Mouse (Mus musculus) embryo, embryonic 10 days (tissue): Measurements from ENCODE around the gene Hepacam.

Experiments used
- DNase-seq: peaks from one replicate; pipeline ENCODE4 v3.0.0-alpha.2; 2015; ENCODE audit warnings: low spot score

The Hepacam gene

DNA sequence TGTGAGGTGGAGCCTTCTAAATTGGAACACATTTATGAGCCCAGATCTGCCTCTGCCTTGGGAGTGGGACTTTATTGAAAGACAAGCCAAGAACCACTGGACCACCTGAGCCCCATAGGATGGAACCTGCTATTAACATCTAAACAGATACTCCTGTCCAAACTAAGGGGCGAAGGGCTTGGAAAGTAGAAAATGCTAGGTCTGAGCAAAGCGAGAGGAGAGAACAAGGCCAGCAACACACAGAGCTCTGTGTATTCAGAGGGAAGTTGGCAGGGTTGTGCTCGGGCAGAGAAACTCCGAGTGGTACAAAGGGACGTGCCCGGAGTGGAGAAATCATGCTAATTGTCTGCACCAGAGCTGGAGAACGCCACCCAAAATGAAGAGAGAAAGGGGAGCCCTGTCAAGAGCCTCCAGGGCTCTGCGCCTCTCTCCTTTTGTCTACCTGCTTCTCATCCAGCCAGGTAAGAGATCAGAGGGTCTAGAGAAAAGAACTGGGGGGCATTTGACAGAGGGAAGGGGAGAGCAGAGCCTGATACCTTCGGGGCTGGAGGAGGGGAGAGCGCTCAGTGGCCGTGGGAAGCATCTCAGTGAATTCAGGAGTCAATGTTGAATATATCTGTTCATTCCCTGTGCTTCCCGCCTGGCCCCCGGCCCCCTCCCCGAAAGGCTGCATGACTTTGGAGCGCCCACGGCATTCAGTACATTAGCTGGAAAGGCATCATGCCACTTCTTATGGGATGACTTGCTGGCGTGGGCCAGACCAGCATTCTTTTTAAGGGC, at the start of gene Hepacam:
Gene Hepacam (plus strand): TSS at position 51 of the 780 bp plus-strand sequence.
- DNase-seq = no peak

DNA sequence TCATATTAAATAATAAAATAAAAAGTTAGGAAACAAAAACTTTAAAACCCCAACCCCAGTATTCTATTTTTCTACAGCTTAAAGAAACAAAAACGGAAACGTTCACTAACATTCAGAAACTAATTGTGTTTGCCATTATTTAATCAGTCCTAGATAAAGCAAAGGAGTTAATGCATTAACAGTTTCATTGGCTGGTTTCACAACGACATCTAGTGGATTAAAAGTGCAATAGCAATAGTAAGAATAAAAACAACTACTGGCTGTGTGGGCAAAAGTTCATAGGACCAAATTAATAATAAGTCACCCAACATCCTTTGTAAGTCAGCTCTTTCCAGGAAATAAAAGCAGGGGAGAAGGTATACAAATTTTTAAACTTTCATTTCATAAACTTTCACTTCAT, 37.7 kb upstream of the Hepacam start:
- DNase-seq = no peak

- DNase-seq = no peak
These were observed 21.7 kb upstream of the Hepacam start for GRCm38 (mm10) chr9:37345406-37345805.

- DNase-seq = peak; percentile 42
These were observed 19.8 kb upstream of the Hepacam start for GRCm38 (mm10) chr9:37347184-37347987.

- DNase-seq = peak; percentile 97
These were observed 19.0 kb upstream of the Hepacam start, which contains the start of gene Ccdc15 for GRCm38 (mm10) chr9:37347988-37348642. TSS of gene Ccdc15 (minus strand) at chr9:37348432.

DNA sequence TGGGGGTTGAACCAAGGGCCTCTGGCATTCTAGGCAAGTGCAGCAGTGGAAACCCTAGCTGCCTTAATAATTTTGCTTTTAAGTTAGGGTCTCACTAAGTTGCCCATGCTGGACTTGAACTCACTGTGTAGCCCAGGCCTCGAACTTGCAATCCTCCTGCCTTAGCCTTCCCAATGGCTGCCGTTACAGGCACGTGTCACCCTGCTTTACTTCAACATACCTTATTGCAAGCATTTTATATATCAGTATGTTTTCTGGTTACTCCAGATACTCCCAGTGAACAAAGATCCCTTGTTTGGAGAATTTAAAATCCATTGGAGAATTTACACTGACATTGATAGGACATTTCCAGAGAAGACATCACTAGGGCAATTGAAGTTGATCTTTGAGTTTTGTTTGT, 18.1 kb upstream of the Hepacam start:
- no peak for DNase-seq

- DNase-seq = no peak
These were observed 15.9 kb upstream of the Hepacam start for GRCm38 (mm10) chr9:37351266-37351665.

GRCm38 (mm10) chr9:37354485-37354884, 12.7 kb upstream of the Hepacam start:
- DNase-seq = no peak

GRCm38 (mm10) chr9:37358713-37359330, 8.3 kb upstream of the Hepacam start:
- DNase-seq = no peak

DNA sequence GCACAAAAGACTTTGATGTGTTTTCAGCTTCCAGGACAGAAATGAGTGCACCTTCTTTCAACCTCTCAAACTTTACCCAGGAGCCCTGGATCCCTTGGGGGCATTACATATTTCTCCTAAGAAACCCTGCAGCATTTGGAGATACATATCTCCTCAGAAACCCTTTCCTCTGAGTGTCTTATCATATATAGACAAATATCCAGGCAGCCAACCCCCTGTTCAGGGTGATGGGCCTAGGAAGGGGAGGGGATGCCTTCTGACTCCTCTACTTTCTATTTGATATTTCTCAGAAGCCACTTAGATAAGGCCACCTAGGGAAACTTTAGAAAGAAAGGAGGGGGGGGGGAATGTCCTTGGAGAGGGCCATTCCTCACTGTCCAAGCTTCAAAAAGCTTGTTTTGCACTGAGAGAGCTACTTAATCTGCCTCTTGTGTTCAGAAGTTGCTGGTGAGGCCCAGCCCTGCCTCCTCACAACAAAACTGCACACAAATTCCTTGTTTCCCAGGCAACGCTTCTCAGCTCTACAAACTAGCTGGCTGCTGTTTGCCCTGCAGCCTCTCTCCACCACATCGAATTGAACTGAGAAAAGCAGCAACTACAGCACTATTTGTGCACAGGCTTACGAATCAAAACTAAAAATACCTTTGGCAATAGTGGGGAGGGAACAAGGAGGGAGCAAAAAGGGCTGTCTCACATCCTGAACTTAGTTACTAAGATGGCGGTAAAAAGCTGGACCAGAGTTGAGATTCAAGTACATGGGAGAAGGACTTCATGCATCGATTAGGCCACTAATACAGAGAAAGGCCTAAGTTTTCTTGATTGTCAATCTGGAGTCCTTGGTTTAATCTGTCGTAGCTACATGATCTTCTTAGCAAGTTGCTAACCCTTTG, 7.6 kb upstream of the Hepacam start:
- peak; percentile 90 for DNase-seq

GRCm38 (mm10) chr9:37362084-37362483, 5.1 kb upstream of the Hepacam start:
- no peak for DNase-seq

- DNase-seq = no peak
These were observed 4.3 kb upstream of the Hepacam start for GRCm38 (mm10) chr9:37362881-37363280.

DNA sequence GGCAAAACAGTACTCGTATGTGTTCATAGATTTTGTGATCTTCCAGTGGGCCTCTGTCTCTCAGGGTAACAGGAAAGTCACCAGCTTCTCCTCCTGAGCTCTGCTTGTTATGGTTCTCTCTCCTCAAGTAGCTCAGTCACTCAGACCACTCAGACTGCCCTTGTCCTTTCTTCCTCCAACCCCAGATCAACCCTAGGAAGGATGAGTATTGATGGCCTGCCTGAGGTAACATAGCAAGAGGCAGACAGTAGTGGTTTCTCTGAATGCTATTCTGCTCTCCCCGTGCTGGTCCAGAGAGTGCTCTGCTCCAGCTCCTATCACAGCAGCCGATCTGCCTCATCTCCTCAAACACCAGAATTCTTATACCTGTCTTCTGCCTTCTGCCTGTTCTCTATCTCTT, 3.6 kb upstream of the Hepacam start:
- no peak for DNase-seq

DNA sequence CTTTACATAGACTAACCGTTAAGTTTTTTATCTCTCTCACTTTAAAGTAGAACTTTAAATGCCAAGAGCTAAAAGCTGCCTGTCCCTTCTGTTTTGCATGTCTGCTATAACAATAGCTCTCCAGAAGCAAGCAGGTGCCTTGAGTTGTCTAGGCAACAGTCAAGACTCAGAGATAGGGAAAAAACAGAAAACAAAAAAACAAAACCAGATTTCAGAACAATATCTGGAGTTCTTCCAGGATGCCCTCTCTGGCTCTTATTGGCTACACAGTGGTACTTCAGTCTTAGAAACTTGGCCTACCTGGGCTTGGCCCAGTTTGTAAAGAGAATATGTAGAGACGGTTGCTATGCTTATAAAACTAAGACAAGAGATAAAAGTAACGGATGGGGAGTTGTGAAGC, 2.8 kb upstream of the Hepacam start:
- no peak for DNase-seq

DNA sequence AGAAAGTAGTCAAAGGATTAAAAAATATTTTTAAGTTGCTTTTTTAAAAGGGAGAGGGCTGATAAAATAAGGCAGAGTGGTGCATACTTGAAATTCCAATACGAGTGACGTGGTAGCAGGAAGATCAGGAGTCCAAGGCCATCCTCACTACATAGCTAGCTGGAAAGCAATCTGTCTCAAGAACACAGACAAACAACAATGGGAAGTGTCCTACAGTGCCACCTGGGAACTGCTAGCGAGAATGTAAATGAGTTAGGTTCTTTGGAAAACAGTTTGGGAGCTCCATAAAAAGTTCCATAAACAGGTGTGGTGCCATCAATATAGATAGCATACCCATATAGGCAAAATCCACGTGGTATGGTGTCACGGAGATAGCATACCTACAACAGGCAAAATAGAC, 1.4 kb upstream of the Hepacam start:
- DNase-seq = no peak

GRCm38 (mm10) chr9:37368081-37368830, 1.1 kb downstream of the Hepacam start:
- DNase-seq = no peak

GRCm38 (mm10) chr9:37368860-37369259, 1.7 kb downstream of the Hepacam start:
- DNase-seq = no peak

- DNase-seq = no peak
These were observed 4.2 kb downstream of the Hepacam start for GRCm38 (mm10) chr9:37371232-37371801.

- DNase-seq = no peak
These were observed 8.6 kb downstream of the Hepacam start for GRCm38 (mm10) chr9:37375718-37376117.

DNA sequence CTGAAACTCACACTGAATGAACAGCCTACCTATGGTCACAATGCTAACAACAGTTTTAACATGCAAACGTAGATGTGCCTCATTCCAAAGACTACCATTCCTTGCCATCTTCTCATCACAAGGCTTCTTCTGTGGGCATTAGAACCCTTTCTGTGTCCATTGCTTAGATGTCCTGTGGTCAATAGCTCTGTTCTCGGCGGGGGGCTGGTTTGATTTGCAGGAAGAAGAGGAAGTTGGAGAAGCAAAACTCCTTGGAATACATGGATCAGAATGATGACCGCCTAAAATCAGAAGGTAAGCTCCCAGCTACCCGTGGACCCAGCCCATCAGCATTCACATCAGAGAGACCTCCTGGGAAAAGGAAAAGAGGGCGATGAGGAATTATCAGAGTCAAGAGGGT, 16.0 kb downstream of the Hepacam start:
- no peak for DNase-seq
